Mouse (Mus musculus) intestine, postnatal 0 days (tissue): Measurements from ENCODE around the gene Hax1. TPM values are rescaled to one million over a fixed set of nuclear protein-coding genes. Genes with fewer than 3 reads are reported as not detected.

Source experiments
- ATAC-seq: fragments of 200-750 bp; cut with Nextera tagmentation; 2 replicates; pipeline ENCODE4 v1.8.0; 2017; ENCODE audit warnings: mild to moderate bottlenecking, moderate TSS enrichment, moderate library complexity
- H3K27ac ChIP-seq: fragments of 300-500 bp; sonication (generic); 2 replicates; pipeline ENCODE4 v1.5.1; 2014; ENCODE audit warnings: mild to moderate bottlenecking, low read depth, low read length, moderate library complexity
- H3K27me3 ChIP-seq: fragments of 300-500 bp; sonication (generic); replicated peaks from 2 replicates; pipeline ENCODE4 v1.6.1; 2014; ENCODE audit warnings: low read length, mixed read lengths; ENCODE audit not compliant: control insufficient read depth, insufficient read depth
- H3K36me3 ChIP-seq: fragments of 300-500 bp; sonication (generic); 2 replicates; pipeline ENCODE4 v1.6.1; 2014; ENCODE audit warnings: mild to moderate bottlenecking, moderate library complexity; ENCODE audit not compliant: control insufficient read depth, insufficient read depth
- H3K4me1 ChIP-seq: fragments of 300-500 bp; sonication (generic); replicated peaks from 2 replicates; pipeline ENCODE4 v1.6.1; 2014; ENCODE audit warnings: antibody characterized with exemption, low read length, mixed read lengths; ENCODE audit not compliant: control insufficient read depth, insufficient read depth
- H3K4me2 ChIP-seq: fragments of 300-500 bp; sonication (generic); replicated peaks from 2 replicates; pipeline ENCODE4 v1.6.1; 2014; ENCODE audit warnings: low read depth, mild to moderate bottlenecking, moderate library complexity
- H3K4me3 ChIP-seq: fragments of 300-500 bp; sonication (generic); 2 replicates; pipeline ENCODE4 v1.5.1; 2014; ENCODE audit warnings: low read depth, low read length
- H3K9ac ChIP-seq: fragments of 300-500 bp; sonication (generic); 2 replicates; pipeline ENCODE4 v1.6.1; 2014; ENCODE audit warnings: mild to moderate bottlenecking, low read depth, low read length
- H3K9me3 ChIP-seq: fragments of 300-500 bp; sonication (generic); 2 replicates; pipeline ENCODE4 v1.6.1; 2016; ENCODE audit warnings: mixed run types; ENCODE audit not compliant: control insufficient read depth
- CTCF ChIP-seq: sonication (generic); IDR thresholded peaks from 2 replicates; pipeline ENCODE4 v1.5.1; 2016; ENCODE audit warnings: low read depth, mild to moderate bottlenecking, control low read depth, antibody characterized with exemption, moderate library complexity
- WGBS: fragments of 180-500 bp; shearing (Covaris S2); extraction: QIAGEN DNeasy Blood & Tissue Kit; methylation state at CpG from one replicate; pipeline ENCODE4 v1.1.7; 2014; 5-methylcytosine and 5-hydroxymethylcytosine counted together
- microRNA-seq: library from miRNA; unstranded; fragments of <30 nt; microRNA quantifications from one replicate; pipeline ENCODE4, GENCODE M21; 2016
- polyA plus RNA-seq: library from polyadenylated mRNA; unstranded; fragments of >200 nt; fragmentation: Nextera tagmentation; extraction: Ambion mirVana; gene quantifications from 2 replicates; pipeline ENCODE4 v1.2.1, GENCODE M21; 2015

Hax1 gene
- polyA plus RNA-seq, 1 experiment from 2014 or later = 64.0 TPM

DNA sequence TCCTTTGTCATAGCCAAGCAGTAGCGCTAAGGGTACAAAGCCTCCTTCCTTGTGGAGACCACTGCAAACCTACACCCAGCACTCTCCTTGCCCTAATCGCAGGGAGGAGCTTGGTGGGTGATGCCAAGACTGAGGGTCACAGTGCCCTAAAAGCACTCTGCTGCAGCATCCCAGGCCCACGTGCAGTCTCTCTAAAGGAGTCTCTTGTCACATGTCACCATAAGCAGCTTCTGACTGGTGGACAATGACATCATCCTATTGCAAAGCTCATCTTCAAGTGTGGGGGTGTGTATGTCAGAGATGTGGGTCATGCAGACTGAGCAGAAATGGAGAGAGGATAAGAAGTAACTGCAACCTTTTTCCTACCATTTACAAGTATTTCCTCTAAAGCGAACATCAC is 39.1 kb downstream of the Hax1 start:
- Histone ChIP-seq H3K27me3 (peaks cover 13% of the 10 kb centered on the region), H3K4me1 (no peaks in the 10 kb centered on the region; the same call in 1 of the 2 replicates), H3K9me3 (no peaks in the 10 kb centered on the region), H3K4me2 (no peak overlapping the region), H3K36me3 (peaks cover 30% of the 10 kb centered on the region), H3K9ac (no peak overlapping the region), H3K4me3 (no peak overlapping the region), H3K27ac (no peak overlapping the region)
- WGBS = 82% methylated on average over 4 of the region's 4 CpGs
- no peak for TF ChIP-seq CTCF
- no peak for ATAC-seq

DNA sequence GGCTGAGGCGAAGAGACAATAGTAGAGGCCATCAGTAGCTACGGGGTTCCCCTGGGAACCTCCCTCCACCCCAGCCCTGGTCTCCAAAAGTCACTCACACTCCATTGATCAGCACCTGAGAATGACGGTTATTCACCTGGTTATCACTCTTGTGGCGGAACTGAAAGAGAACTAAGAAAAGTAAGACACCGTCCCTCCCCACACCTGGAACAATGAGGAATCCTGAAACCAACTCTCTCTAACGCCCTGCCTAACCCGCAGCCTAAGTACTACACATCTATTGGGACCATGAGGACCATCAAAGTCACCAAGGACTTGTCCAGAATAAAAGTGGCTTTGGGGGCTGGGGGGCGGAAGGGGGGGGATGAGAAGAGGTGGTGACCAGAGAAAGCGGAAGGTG is 40.7 kb downstream of the Hax1 start:
- H3K27me3 ChIP-seq = peaks cover 8% of the 10 kb centered on the region
- no peak overlapping the region for H3K9ac ChIP-seq
- H3K4me3 ChIP-seq = no peak overlapping the region
- no peak overlapping the region for H3K27ac ChIP-seq
- H3K4me1 ChIP-seq = no peaks in the 10 kb centered on the region
- peaks cover 40% of the 10 kb centered on the region for H3K36me3 ChIP-seq
- no peak for TF ChIP-seq CTCF
- no peaks in the 10 kb centered on the region for H3K9me3 ChIP-seq
- 96% methylated on average over 9 of the region's 9 CpGs for WGBS
- ATAC-seq = no peak
- H3K4me2 ChIP-seq = no peak overlapping the region

- no peak overlapping the region for H3K4me3 ChIP-seq
- no peaks in the 10 kb centered on the region for H3K4me1 ChIP-seq
- no peak for TF ChIP-seq CTCF
- no peak for ATAC-seq
- H3K27me3 ChIP-seq = no peaks in the 10 kb centered on the region
- 83% methylated on average over 7 of the region's 7 CpGs for whole genome bisulfite sequencing
- H3K4me2 ChIP-seq = no peak overlapping the region
- H3K27ac ChIP-seq = no peak overlapping the region
- no peaks in the 10 kb centered on the region for H3K9me3 ChIP-seq
- H3K36me3 ChIP-seq = peaks cover 46% of the 10 kb centered on the region
- no peak overlapping the region for H3K9ac ChIP-seq
Measured at GRCm38 (mm10) chr3:89956177-89956971, 42.2 kb downstream of the Hax1 start.

DNA sequence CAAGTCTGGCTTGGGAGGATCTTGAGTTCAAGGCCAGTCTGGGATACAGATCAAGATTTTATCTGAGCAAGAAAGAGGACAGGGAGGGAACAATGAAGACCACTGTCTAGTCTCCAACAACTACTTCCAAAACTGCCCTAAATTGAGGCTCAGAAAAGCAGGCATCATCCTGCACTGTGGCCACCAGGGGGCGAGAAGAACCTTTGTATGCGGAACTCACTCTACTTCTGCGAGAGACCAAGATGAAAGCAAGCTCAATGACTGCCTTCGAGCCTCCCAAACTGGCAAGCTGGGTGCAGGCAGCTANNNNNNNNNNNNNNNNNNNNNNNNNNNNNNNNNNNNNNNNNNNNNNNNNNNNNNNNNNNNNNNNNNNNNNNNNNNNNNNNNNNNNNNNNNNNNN is 45.2 kb downstream of the Hax1 start:
- H3K36me3 ChIP-seq = peaks cover 63% of the 10 kb centered on the region
- H3K27me3 ChIP-seq = no peaks in the 10 kb centered on the region
- H3K4me2 ChIP-seq = no peak overlapping the region
- 2% methylated on average over 4 of the region's 4 CpGs for WGBS
- no peaks in the 10 kb centered on the region for H3K9me3 ChIP-seq
- H3K9ac ChIP-seq = no peak overlapping the region
- peak; percentile 94 for TF ChIP-seq CTCF
- no peaks in the 10 kb centered on the region for H3K4me1 ChIP-seq
- H3K4me3 ChIP-seq = no peak overlapping the region
- no peak overlapping the region for H3K27ac ChIP-seq
- no peak for ATAC-seq

DNA sequence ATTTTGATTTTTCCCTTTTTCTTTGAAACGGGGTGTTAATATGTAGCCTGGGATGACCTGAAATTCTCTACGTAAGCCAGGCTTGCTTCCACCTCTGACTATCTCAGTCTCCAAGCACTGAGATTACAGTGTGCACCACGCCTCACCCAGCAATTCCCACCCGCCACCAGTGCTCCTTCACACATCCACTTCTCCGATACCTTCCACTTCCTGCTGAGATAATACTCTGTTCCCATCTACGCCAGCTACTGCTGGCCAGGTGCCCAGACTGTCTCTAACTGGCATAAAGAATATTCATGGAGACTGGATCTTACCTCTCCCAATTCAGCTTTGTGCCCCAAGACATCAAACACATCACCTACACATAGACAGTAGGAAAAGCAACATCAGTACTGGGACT is 49.9 kb downstream of the Hax1 start:
- Histone ChIP-seq H3K9me3 (no peaks in the 10 kb centered on the region), H3K4me2 (no peak overlapping the region), H3K4me3 (no peak overlapping the region), H3K27ac (no peak overlapping the region), H3K9ac (no peak overlapping the region), H3K27me3 (no peaks in the 10 kb centered on the region), H3K36me3 (peaks cover 57% of the 10 kb centered on the region), H3K4me1 (no peaks in the 10 kb centered on the region)
- TF ChIP-seq CTCF = no peak
- 46% methylated on average over 6 of the region's 6 CpGs for WGBS
- peak; percentile 44; the same call in 1 of the 2 replicates for ATAC-seq

DNA sequence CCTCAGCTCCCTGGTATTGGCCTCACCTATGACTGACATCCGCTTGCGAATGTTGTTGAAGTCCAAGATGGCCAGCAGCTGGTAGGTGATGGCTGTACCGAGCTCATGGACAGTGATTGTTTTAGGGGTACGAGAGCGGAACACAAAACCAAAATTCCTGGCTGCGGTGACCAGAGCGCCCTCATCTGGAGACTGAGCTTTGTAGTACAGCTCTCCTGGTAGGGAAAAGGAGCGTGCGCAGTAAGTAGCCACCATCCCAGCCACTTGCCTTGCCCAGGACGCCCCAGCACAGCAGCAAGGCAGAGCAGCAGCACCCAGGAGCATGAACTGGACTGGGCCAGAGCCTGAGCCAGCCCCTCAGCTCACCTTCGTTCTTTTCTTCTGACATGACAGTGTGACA is 50.6 kb downstream of the Hax1 start:
- H3K9ac ChIP-seq = no peak overlapping the region
- H3K4me1 ChIP-seq = no peaks in the 10 kb centered on the region
- no peak overlapping the region for H3K4me3 ChIP-seq
- TF ChIP-seq CTCF = peak; percentile 32
- H3K36me3 ChIP-seq = peaks cover 59% of the 10 kb centered on the region
- 94% methylated on average over 11 of the region's 11 CpGs for WGBS
- no peak for ATAC-seq
- no peaks in the 10 kb centered on the region for H3K27me3 ChIP-seq
- H3K27ac ChIP-seq = no peak overlapping the region
- H3K4me2 ChIP-seq = no peak overlapping the region
- H3K9me3 ChIP-seq = no peaks in the 10 kb centered on the region

Small RNA genes lying within 50 kb of the gene (microRNA-seq; reads per million reads assigned to microRNA genes)
- gene Mir7669 = not detected

Other genes with a start within 250 kb of the Hax1 start
- gene Chrnb2, start 234.1 kb downstream of the Hax1 start, polyA plus RNA-seq = 0.95 and 1.0 TPM in 2 replicates
- gene Ube2q1, start 225.2 kb downstream of the Hax1 start, polyA plus RNA-seq = 22.1 and 23.7 TPM in 2 replicates
- 1.6 and 1.8 TPM in 2 replicates for gene She, start 167.4 kb downstream of the Hax1 start, polyA plus RNA-seq
- 2.8 and 3.2 TPM in 2 replicates for gene Il6ra, start 85.6 kb downstream of the Hax1 start, polyA plus RNA-seq
- 2.4 TPM in 2 replicates for gene Atp8b2, start 35.3 kb downstream of the Hax1 start, polyA plus RNA-seq
- gene 4933434E20Rik, start 52.9 kb upstream of the Hax1 start, polyA plus RNA-seq = 128 and 130 TPM in 2 replicates
- 112 and 117 TPM in 2 replicates for gene Ubap2l, start 53.8 kb upstream of the Hax1 start, polyA plus RNA-seq
- 311 and 332 TPM in 2 replicates for gene Tpm3, start 73.9 kb upstream of the Hax1 start, polyA plus RNA-seq
- 0.03 TPM in 1 of 2 replicates, not detected in the other for gene Nup210l, start 105.4 kb upstream of the Hax1 start, polyA plus RNA-seq
- gene Rps27, start 214.9 kb upstream of the Hax1 start, polyA plus RNA-seq = 1,181 and 1,228 TPM in 2 replicates
- gene Rab13, start 214.9 kb upstream of the Hax1 start, polyA plus RNA-seq = 22.7 and 23.1 TPM in 2 replicates
- 169 and 172 TPM in 2 replicates for gene Jtb, start 232.8 kb upstream of the Hax1 start, polyA plus RNA-seq
- gene Creb3l4, start 244.7 kb upstream of the Hax1 start, polyA plus RNA-seq = 7.5 and 8.6 TPM in 2 replicates
- gene Slc39a1, start 249.4 kb upstream of the Hax1 start, polyA plus RNA-seq = 153 and 158 TPM in 2 replicates